In genomic region chr4:83568145-83568544, GRCm38 (mm10) we compare ENCODE assay signal across 8 mouse cellular contexts. TPM values are rescaled to one million over a fixed set of nuclear protein-coding genes. Genes with fewer than 3 reads are reported as not detected.
DNase-seq lines count a peak whose midpoint lies in the region; ATAC-seq and TF ChIP-seq lines count a peak whose summit lies in the region.
"Not testable (repeated sequence)": the region's sequence is repeated elsewhere in the genome, so short reads cannot be mapped to it uniquely, and the experiment has no call there.

No protein-coding gene starts in this region.

- not testable (repeated sequence) for TF ChIP-seq CTCF in MEL (IDR thresholded peaks at IDR 0.05 in 2 of 3, conservative IDR thresholded peaks at IDR 0.05 in 1 of 3; ENCODE audit: control insufficient read depth in 1 of 3, insufficient read depth in 1 of 3, low read depth in 2 of 3, low read length in 3 of 3, poor library complexity in 1 of 3, severe bottlenecking in 1 of 3)

- H3K4me3 ChIP-seq in MEL (ENCODE audit: control insufficient read depth in 1 of 2, insufficient read depth in 1 of 2, low read depth in 2 of 2, low read length in 2 of 2) = peak overlapping the region; percentile 50 to 51
- 0 out of 2 replicates have a peak overlapping the region, but pooled peaks have one; percentile 11 for H3K4me3 ChIP-seq in embryonic facial prominence, embryonic 10.5 days
- H3K4me3 ChIP-seq in heart, embryonic 12.5 days = peak overlapping the region; percentile 21
- peak overlapping the region; percentile 6 for H3K4me3 ChIP-seq in intestine, embryonic 14.5 days (ENCODE audit: low read depth, low read length)

- peak; percentile 59 for DNase-seq in MEL (ENCODE audit: low read depth, low spot score)
- DNase-seq in embryonic facial prominence, embryonic 10.5 days (ENCODE audit: low spot score); intestine, embryonic 14.5 days (ENCODE audit: low spot score): not testable (repeated sequence)
- peak; percentile 10 for DNase-seq in left cerebral cortex, postnatal 4 days
- peak; percentile 55 for DNase-seq in lung, postnatal 10 days
- DNase-seq in ovary, postnatal 14 days (ENCODE audit: low spot score) = peak; percentile 25
- peak; percentile 64 for DNase-seq in thymus, postnatal 4 days

- peak overlapping the region; percentile 41 for H3K9ac ChIP-seq in MEL (ENCODE audit: control insufficient read depth, low read depth, low read length, poor library complexity, severe bottlenecking)
- H3K9ac ChIP-seq in heart, embryonic 12.5 days; intestine, embryonic 14.5 days (ENCODE audit: low read length): not testable (repeated sequence)

- not testable (repeated sequence) for H3K27me3 ChIP-seq in MEL (ENCODE audit: control insufficient read depth in 1 of 2, insufficient read depth in 2 of 2, low read length in 2 of 2); embryonic facial prominence, embryonic 10.5 days (replicated peaks; ENCODE audit: low read depth, poor library complexity, severe bottlenecking); heart, embryonic 12.5 days (replicated peaks); intestine, embryonic 14.5 days (replicated peaks; ENCODE audit: control insufficient read depth, insufficient read depth, low read length)

- peak overlapping the region; percentile 67 for H3K4me2 ChIP-seq in heart, embryonic 12.5 days
- H3K4me2 ChIP-seq in intestine, embryonic 14.5 days (ENCODE audit: low read length) = peak overlapping the region; percentile 36

- H3K4me1 ChIP-seq in MEL (ENCODE audit: control insufficient read depth in 1 of 2, insufficient read depth in 2 of 2, low read length in 2 of 2) = peaks cover 11 to 14% of the 10 kb centered on the region in 2 experiments
- H3K4me1 ChIP-seq in embryonic facial prominence, embryonic 10.5 days = peaks cover 15% of the 10 kb centered on the region
- peaks cover 11% of the 10 kb centered on the region for H3K4me1 ChIP-seq in heart, embryonic 12.5 days (replicated peaks)
- not testable (repeated sequence) for H3K4me1 ChIP-seq in intestine, embryonic 14.5 days (replicated peaks; ENCODE audit: control insufficient read depth, insufficient read depth, low read length)

- 0 out of 2 replicates have a peak overlapping the region, but pooled peaks have one; percentile 9 for H3K27ac ChIP-seq in MEL (ENCODE audit: control insufficient read depth, low read depth, low read length)
- H3K27ac ChIP-seq in embryonic facial prominence, embryonic 10.5 days (replicated peaks); heart, embryonic 12.5 days (ENCODE audit: poor library complexity, severe bottlenecking); intestine, embryonic 14.5 days (ENCODE audit: low read depth): not testable (repeated sequence)

- TF ChIP-seq POLR2A in MEL (IDR thresholded peaks at IDR 0.05; ENCODE audit: control insufficient read depth in 1 of 2, insufficient read depth in 1 of 2, low read depth in 1 of 2, low read length in 2 of 2, poor library complexity in 1 of 2) = not testable (repeated sequence)

- H3K36me3 ChIP-seq in MEL (ENCODE audit: control insufficient read depth in 1 of 2, insufficient read depth in 2 of 2, low read length in 2 of 2) = peaks cover 0 to 13% of the 10 kb centered on the region in 2 experiments; a peak in 2 of 4 replicates
- not testable (repeated sequence) for H3K36me3 ChIP-seq in embryonic facial prominence, embryonic 10.5 days (replicated peaks); heart, embryonic 12.5 days; intestine, embryonic 14.5 days (ENCODE audit: control insufficient read depth, insufficient read depth, low read length)

- not testable (repeated sequence) for TF ChIP-seq EP300 in MEL (IDR thresholded peaks at IDR 0.05; ENCODE audit: low read depth in 1 of 2, low read length in 2 of 2)

- not testable (repeated sequence) for ATAC-seq in heart, embryonic 12.5 days (ENCODE audit: insufficient number of reproducible peaks, low FRiP score); intestine, embryonic 14.5 days (replicated peaks; ENCODE audit: low FRiP score, low TSS enrichment, low read depth)

- 7% methylated on average over 9 of the region's 9 CpGs for WGBS in embryonic facial prominence, embryonic 10.5 days
- 7% methylated on average over 9 of the region's 9 CpGs for WGBS in heart, embryonic 12.5 days
- whole genome bisulfite sequencing in intestine, embryonic 14.5 days = 5% methylated on average over 9 of the region's 9 CpGs

- not testable (repeated sequence) for TF ChIP-seq RAD21 in MEL (IDR thresholded peaks at IDR 0.05; ENCODE audit: low read depth, low read length)

- not testable (repeated sequence) for H3K79me2 ChIP-seq in MEL (ENCODE audit: control insufficient read depth, insufficient read depth, low read length, poor library complexity)

- intact Hi-C loops in left cerebral cortex, postnatal 4 days (cut with DNase I) = loop anchor here (5.0 kb wide), 2 partner anchors 41 to 81 kb away; partner anchors contain the start of genes Ccdc171 and Psip1

- not testable (repeated sequence) for H3K9me3 ChIP-seq in MEL (replicated peaks; ENCODE audit: insufficient read depth, low read length); embryonic facial prominence, embryonic 10.5 days; heart, embryonic 12.5 days (replicated peaks); intestine, embryonic 14.5 days (ENCODE audit: control insufficient read depth, low read length)

TF ChIP-seq in MEL, 35 proteins besides CTCF, POLR2A, EP300 and RAD21:
- peak; percentile 65; the same call in 1 of the 2 replicates for TF ChIP-seq MXI1 (IDR thresholded peaks at IDR 0.05; ENCODE audit: low read depth, low read length)
- peak; percentile 32; the same call in 1 of the 2 replicates for TF ChIP-seq MAX (IDR thresholded peaks at IDR 0.05; ENCODE audit: low read length)
- TF ChIP-seq ETS1 (IDR thresholded peaks at IDR 0.05; ENCODE audit: low read depth, low read length) = 0 out of 2 replicates have a peak, but pooled peaks have one; percentile 7

RNA-seq across cellular contexts. Expression of gene Ccdc171, which starts 42.8 kb away (rescaled TPM):
- 1.7 and 1.8 TPM in 2 replicates for total RNA-seq in MEL (2012; rRNA removed)
- 1 to 10 TPM in 1 of 2 experiments, not detected in 1; 1.6 TPM for polyA plus RNA-seq in MEL (2012; ENCODE audit: insufficient read depth in 1 of 2, insufficient read length in 2 of 2, low read depth in 1 of 2, low replicate concordance in 2 of 2, missing spikeins in 1 of 2)
- polyA plus RNA-seq in embryonic facial prominence, embryonic 10.5 days (2016; fragmentation: Nextera tagmentation; extraction: Ambion mirVana) = 5.5 and 6.1 TPM in 2 replicates
- 3.5 and 3.9 TPM in 2 replicates for polyA plus RNA-seq in heart, embryonic 12.5 days (2016; fragmentation: Nextera tagmentation; extraction: Ambion mirVana)
- polyA plus RNA-seq in intestine, embryonic 14.5 days (2014; fragmentation: Nextera tagmentation; extraction: Ambion mirVana) = 2.8 and 4.0 TPM in 2 replicates
- 1 to 10 TPM; 4.2 to 5.6 TPM for total RNA-seq in left cerebral cortex, postnatal 4 days (2021)
